Mouse (Mus musculus): ENCODE measurements around the gene Hydin.

- TF ChIP-seq POLR2A (IDR thresholded peaks at IDR 0.05; ENCODE audit: borderline replicate concordance, extremely low read depth, low read depth, low read length): no peak
- no peak for TF ChIP-seq CTCF (IDR thresholded peaks at IDR 0.05; ENCODE audit: insufficient read depth, low read length)
Observed at GRCm38 (mm10) chr8:110630079-110630478, 363.3 kb downstream of the Hydin start.
